Mouse (Mus musculus) erythroblast, adult 5-6 weeks (primary cell): ENCODE measurements around the gene Polr2a. TPM values are rescaled to one million over a fixed set of nuclear protein-coding genes. Genes with fewer than 3 reads are reported as not detected.

ENCODE experiments used
- ATAC-seq: replicated peaks from 2 replicates; pipeline ENCODE4 v1.8.0; 2016; ENCODE audit warnings: moderate number of reproducible peaks, mild to moderate bottlenecking, moderate TSS enrichment, inconsistent platforms; ENCODE audit not compliant: poor library complexity, low FRiP score, severe bottlenecking
- total RNA-seq, 2 experiments: library from RNA; stranded (forward) in 1 of 2; stranded (reverse) in 1 of 2; fragments of 150-400 nt in 1 of 2; fragments of 200-764, 138-1000 nt in 1 of 2; gene quantifications; 2 replicates each; pipeline versions ENCODE4 v1.2.3 to v1.2.4; 2015 to 2017; ENCODE audit warnings: low replicate concordance in 2 of 2

Polr2a gene
- total RNA-seq (2015; ENCODE audit: low replicate concordance) (56.5 and 58.3 TPM in 2 replicates), total RNA-seq (2017; ENCODE audit: low replicate concordance) (69.5 and 76.9 TPM in 2 replicates)

DNA sequence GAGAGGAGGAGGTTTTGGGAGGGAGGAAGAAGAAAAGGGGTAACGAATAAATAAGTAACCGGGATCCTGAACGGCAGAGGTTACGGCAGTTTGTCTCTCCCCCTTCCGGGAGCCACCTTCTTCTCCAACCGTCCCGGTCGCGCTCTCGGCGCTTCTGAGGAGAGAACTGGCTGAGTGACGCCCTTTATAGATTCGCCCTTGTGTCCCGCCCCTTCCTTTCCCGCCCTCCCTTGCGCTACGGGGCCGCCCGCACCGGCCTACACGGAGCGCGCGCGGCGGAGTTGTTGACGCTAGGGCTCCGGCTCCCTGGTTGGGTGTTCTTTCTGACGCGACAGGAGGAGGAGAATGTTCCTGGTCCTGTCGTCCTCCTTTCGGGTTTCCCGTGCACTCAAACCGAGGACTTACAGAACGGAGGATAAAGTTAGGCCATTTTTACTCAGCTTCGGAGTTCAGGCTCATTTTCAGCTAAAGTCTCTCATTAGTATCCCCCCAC lies at the start of gene Polr2a:
Polr2a (minus strand) TSS at position 160 of the 493 bp plus-strand sequence.
- peak; percentile 81 for ATAC-seq

DNA sequence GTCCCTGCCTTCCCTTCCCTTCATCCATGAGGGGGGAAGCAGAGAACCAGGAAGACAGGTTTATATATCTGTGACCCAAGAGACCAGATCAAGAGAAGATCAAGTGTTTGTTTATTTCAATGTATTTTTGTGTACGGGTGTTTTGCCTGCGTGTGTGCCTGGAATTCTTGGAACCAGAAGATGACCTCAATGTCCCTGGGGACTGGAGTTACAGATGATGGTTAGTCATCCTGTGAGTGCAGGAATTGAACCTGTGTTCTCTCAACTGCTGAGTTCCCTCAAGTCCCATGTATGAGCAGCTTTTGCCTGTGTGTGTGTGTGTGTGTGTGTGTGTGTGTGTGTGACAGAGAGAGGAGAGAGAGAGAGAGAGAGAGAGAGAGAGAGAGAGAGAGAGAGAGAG lies 49.2 kb upstream of the Polr2a start:
- ATAC-seq, result no peak

DNA sequence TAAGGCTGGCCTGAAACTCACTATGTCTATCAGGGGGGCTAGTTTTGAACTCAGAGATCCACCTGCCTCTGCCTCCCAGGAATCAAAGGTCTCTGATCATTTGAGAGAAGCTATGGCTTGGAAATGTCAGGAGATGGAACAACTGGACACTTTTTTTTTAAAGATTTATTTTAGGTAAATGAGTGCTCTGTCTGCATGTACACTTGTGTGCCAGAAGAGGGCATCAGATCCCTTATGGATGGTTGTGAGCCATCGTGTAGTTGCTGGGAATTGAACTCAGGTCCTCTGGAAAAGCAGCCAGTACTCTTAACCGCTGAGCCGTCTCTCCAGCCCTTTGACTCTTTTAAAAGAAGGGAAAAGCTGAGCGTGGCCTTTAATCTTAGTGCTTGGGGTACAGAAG lies 47.9 kb upstream of the Polr2a start:
- ATAC-seq, result no peak

DNA sequence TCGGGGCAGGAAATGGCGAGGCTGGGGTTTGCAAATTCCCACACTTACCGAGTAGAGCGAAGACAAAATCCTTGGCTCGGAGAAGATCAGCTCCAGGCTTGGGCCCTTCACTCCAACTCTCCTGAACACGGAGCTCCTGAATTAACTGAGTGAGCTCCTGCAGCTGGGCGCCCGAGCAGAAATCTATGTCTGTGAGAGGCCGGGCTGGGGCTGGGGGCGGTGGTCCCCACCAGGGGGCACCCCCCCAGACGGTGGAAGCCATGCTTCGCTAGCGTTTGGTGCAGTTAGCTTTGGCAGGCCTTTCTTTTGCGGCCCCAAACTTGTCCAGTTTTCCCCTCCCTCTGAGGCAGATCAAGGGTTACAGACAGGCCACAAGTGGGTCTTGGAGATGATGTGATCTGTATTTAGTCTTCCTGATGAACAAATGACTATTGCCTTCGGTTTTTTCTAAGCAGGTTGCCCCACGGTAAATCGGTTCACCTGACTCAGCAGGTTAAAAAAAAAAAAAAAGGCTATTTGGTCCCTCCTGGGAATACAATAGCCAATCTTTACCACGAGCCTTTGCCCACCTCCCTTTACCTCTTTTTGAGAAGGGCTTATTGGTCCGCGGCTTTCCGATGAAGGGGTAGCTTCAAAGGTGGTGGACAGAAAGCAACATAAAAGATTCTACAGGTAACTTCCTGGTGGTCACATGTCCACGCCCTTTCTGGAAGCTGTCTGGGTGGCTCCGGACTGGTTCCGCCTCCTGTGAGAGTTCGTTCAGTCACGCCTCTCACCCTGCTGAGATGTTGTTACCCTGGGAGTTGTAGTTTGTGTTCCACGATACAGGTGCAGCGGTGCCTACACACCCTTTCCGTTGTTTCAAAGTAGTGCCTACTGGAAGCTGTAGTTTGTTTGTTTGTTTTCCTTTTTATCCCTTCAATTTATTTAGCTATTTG lies 46.8 kb upstream of the Polr2a start, which contains the start of gene Tmem102:
Tmem102 (minus strand) TSS at position 653 of the 938 bp plus-strand sequence.
- ATAC-seq, result no peak

DNA sequence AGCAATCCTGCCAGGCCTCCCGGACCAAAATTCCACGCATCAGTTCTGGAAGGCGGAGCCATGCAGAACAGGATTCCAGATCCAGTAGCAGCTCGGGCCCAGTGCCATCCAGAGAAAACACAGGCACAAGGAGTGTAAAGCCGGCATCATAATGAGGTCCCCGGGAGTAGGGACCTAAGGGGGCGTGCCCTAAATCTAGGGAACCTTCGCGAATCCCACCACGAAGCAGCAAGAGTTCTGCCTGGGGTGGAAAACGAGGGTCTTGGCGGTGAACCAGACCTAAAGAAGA lies 46.2 kb upstream of the Polr2a start:
- ATAC-seq, result no peak

DNA sequence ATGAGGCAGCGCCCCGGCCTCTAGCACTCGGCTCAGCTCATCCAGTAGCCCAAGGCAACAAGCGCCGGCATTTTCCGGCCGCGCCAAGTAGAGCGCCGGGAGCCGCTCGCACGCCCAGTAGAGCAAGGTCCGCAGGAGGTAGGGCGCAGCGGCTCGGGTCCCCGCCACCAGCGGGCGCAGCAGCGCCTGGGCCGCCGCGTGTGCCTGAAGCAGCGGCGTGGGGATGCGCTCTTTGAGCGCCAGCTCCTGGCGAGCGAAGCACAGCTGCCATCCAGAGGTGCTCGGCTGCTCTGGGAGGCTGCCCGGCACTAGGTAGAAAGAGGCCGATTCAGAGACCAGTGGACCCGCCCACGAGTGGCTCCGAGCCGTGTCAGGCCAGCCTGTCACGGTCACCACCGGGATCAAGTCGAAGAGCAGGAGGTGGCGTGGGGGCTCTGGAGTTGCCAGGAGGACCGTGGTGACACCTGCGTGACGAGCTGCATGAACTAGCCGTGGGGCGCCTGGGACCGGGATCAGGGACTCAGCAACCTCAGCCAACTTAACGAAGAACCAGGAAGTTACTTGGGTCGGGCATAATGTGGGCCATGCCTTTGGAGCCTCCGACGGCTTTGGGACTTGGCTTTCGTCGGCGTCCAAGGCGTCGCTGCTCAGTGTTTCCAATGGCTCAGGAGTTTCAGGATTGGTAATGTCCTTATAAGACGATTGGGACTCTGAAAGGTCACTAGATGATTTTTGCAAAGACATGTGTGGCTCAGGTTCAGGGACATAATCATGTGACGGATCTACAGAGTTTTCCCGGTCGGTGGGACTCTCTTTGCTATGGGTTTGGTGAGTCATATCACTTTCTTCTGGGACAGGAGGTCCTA lies 45.6 kb upstream of the Polr2a start:
- ATAC-seq, result 0 out of 2 replicates have a peak, but pooled peaks have one; percentile 27

DNA sequence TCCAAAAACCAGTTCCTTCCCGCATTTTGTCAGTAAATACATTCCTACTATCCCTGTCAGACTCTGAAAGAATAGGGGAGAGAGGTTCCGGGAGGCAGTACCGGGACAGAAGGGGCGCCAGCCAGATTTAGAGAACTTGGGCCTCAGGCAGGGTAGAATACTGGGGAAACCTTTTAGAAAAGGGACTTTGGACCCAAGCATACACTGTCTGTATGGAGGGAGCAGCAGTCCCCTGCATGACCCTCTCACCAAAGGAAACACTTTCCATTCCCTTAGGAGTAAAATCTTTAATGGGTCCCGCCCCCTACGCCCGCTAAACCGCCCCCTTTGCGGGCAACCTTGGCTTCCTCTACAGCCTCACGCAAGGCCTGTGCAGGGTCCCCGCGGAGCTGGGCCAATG lies 44.9 kb upstream of the Polr2a start:
- no peak for ATAC-seq

DNA sequence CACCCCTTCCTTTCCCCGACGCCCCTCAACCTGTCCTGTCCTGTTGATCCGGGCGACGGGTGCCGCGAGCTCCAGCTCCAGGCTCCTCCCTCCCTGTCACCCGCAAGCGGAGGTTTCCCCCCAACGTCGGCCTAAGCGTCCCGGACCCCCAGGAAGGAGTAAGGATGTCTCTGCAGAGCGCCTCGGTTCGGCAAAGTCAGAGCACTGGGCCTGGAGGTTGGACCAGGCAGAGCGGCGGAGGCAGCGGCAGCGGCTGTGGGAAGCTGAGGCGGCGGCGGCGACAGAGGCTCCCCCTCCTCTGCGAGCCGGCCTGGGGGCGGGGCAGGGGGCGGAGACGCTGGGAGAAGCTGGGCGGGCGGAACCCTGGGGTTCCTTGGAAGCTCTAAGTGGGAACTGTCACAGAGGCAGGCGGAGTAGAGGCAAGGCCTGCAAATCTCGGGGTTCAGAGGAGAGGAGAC lies 44.2 kb upstream of the Polr2a start:
- ATAC-seq, result no peak

DNA sequence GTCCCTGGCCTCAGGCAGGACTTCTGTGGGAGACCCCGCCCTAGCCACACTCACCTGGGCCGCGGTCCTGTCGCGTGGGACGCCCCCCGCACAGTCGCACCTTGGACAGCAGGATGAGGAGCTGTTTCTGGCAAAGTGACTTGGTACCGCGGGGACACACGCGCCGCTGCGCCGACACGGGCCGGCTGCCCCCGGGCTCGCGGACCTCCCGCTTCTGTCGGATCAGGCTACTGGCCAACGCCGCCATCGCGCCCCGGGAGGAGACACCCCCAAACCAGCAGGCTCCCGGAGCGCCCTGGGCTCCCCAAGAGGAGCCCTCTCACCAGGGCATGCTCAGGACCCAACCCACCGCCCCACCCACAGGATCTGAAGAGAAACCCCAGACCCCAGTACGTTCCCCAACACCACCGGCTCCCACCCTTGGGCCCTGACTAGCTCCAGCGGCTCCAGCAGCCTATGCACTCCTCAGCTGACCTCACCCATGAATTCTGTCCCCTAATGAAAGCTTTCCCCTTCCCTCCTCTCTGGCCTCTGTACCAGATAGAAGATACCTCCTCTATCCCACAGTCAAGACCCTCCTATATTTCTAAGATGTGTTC lies 43.0 kb upstream of the Polr2a start, which contains the start of gene Fgf11:
Fgf11 (minus strand) TSS at position 479 of the 599 bp plus-strand sequence.
- ATAC-seq, result no peak

DNA sequence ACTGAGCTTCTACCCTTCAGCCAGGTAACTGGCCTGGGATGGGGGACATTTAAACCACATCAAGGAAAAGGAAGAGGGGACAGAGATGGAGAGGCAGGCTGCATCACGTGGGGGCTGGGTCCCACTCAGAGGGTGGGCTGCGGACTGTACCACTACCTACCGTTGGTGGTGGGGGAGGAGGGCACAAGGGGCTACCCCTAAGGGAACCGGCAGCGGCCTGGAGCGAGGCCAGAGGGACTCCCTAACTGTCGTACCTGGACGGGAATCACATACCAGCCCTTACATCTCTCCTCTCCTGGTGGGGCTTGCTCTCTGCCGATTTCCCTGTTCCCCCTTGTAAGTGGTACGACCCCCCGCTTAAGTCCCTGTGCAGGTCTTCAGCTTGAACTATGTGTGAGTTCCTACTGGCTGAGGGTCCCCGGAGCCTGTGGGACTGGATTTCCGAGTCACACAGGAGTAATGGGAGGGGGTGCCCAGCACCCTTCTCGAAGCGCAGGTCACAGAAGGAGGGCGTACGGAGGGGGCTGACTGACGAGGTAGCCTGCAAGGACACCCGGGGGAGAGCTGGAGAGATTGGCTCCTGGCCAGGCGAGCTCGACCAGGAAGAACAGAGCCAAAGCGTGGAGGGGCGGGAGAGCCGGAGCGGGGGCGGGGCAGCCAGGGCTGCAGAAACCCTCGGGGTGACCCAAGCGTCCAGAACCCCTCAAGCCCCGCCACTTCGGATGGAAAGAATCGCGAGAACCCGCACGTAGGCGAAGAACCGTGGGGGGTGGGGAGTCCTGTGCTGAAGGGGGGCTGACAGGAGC lies 42.2 kb upstream of the Polr2a start:
- no peak for ATAC-seq

DNA sequence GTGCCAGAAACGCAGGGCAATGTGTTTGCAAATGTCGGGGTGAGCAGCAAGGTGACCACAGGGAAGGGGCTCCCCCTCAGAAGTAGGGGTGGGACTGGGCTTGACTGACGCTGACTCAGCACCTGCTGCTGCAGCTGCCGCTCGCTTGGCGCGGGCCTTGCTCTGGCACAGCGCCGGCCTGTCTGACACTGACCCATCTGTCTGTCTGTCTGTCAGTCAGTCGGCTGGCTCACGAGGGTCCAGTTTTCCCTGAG lies 41.6 kb upstream of the Polr2a start:
- no peak for ATAC-seq

DNA sequence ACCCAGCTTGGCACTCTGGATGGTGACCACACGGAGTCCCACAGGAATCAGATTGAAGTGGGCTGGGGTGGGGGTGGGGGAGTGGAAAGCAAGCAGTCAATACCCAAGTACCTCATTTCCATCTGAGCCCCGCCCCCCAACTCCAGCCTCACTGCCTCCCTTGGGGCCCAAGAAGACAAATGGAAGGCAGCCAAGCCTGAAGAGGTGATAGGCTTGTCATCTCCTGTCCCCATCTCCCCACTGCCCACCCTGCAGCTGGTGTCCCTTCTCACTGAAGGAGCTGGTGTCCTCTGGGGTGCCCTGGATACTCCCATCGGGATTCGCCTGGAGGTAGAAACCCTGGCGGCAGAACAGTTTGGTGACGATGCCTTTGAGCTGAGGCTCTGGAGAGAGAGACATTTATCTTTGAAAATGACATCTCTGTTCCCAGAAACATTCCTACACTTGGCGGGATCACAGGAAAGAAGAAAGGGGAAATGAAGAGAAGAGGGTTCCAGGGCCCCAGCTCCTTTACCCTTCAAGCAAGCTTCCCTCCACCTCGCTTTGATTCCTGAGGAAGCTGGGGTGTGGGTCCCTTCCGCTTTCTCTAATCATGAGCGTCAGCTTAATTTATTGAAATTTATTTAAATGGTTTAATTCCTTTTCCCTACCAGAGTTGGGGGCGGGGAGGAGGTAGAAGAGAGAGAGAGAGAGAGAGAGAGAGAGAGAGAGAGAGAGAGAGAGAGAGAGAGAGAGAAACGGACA lies 41.1 kb upstream of the Polr2a start:
- no peak for ATAC-seq

DNA sequence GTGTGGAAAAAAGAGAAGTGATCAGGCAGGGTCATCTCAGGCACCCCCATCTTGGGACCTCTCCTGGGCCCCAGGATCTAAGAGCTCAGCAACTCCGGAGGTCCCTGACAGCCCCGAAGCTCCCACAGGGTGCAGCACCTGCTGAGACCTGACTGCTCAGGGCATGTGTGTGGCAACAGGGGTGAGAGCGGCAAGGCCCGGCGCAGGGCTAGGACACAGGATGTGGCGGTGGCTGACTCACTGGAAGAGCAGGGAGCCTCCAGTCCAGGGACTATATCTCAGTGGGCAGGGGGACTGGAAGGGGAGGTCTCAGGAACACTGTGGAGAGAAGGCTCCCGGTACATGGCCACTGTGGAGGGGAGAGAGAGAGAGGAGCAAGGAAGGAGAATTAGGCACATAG lies 39.5 kb upstream of the Polr2a start:
- ATAC-seq, result no peak

DNA sequence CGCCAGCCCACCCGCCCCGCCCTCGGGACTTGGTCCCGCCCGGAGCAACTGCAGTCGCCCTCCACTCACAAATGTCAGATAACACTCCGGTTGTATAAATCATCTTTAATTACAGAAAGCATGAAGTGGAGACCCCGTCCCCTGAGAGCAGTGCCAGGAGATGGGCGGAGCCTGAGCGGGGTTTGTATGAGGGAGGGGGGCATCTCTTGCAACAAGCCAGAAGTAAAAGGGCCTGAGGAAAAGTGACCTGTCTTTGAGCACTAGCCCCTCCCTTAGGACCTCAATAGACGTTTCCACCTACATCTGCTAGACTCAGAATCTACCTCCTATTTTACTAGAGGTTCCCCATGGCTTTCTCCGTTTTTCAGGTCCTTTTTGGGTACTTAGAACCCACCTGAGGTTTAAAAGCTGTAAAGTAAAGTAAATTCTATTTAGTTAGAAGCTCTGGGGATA lies 37.6 kb upstream of the Polr2a start:
- no peak for ATAC-seq

DNA sequence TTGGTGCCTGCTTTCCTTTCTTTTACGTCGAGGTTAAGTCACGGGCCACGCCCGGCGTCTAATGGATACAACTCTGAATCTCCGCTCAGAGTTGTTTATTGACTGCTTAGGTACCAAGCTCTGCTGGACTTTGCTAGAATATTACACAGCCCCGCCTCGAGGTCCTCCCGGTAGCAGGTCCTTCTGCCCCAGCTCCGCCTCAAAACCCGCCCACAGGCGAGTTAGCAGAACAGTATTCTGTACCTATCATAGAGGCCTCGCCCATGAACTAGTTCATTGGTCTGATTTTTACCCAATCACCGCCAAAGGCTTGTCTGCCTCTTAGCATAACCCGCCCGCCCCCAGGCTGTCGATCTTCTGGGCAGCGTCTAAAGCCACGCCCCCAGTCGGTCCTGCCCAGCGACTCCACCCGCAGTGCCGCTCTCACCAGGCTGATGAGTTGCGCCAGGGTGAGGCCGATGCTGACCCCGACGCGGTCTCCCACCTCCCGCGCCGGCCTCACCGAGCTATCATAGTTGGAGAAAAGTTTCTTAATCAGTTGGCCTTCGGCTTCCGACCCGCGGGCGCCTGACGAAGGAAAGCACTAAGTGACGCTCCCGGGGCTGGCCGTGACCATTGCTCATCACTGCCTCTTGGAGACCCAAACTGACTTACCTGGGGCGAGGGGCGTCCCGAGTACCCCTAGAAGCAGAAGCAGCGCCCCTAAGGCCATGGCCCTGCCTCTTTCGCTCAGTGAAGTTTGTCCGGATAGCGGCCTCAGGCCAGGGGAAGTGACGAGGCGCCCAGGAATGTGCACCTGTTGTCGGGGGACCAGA lies 36.9 kb upstream of the Polr2a start, which contains the start of gene Chrnb1:
Chrnb1 (minus strand) TSS at position 776 of the 815 bp plus-strand sequence.
- ATAC-seq, result peak; percentile 95

DNA sequence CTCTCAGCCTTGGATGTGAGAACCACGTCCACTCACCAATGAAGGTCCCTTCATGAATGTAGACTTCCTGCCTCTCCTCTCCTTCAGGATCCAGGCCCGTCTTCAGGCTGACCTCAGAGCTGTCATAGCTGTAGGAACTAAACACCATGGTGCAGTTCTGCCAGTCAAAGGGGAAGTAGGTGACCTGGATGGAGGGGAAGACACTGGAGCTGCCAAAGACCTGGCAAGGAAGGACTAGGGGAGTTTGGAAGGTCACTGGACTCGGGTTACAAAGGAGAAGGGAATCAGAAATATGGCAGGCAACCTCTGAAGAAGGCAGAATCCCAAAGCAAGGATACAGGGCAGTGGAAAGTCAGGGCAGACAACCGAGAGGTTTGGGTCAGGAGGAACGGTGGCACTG lies 35.0 kb upstream of the Polr2a start:
- no peak for ATAC-seq

DNA sequence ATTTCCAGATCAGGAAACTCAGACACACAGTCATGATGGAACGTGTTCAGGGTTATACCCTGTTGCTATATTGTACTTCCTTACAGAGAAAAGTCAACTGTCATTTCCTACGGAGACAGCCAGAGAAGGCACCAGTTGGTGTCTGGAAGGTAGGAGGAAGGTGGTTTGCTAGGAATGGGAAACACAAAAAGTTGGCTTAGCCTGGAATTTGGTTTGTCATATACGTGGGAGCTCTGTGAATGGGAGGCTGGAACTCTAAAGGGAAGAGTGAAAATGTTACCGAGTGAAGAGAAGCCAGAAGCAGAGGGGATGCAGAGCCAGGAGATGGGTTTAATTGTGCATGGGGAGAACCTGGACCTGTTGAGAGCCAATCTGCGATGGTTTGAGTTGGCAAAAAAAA lies 33.0 kb upstream of the Polr2a start:
- no peak for ATAC-seq

DNA sequence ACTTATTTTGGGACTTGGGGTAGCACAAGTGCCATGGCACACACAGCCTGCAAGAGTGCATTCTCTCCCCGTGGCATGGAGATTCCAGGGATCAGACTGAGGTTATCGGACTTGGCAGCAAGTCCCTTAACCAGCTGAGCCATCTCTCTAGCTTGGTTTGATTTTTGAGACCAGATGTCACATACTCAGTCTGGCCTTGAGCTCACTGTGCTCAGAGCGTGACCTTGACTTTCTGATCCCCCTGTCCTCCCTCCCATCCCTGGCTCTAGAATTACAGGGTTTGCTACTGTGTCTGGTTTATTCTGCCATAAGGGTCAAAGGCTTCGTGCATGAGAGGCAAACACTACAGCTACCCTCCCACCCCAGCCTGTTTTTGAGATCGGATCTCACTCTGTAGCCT lies 31.0 kb upstream of the Polr2a start:
- no peak for ATAC-seq
